Mouse (Mus musculus) heart, adult 2 months (tissue): ENCODE results near the gene Tmem151b. TPM values are rescaled to one million over a fixed set of nuclear protein-coding genes. Genes with fewer than 3 reads are reported as not detected.
A peak's percentile ranks its signal among the peaks of the same experiment; 100 is the strongest.

Source experiments
- DNase-seq, 2 experiments: peaks; one replicate each; pipeline ENCODE4 v3.0.0; 2021
- H3K27ac ChIP-seq: fragments of 200-600 bp; 2 replicates; pipeline ENCODE4 v1.8.1; 2022
- H3K27me3 ChIP-seq: fragments of 200-500 bp; 2 replicates; pipeline ENCODE4 v1.6.1; 2012; ENCODE audit warnings: mild to moderate bottlenecking, low read length, inconsistent platforms, mixed read lengths; ENCODE audit not compliant: control insufficient read depth, insufficient read depth
- H3K36me3 ChIP-seq: fragments of 200-500 bp; 2 replicates; pipeline ENCODE4 v1.6.1; 2012; ENCODE audit warnings: low read length, inconsistent platforms; ENCODE audit not compliant: control insufficient read depth, insufficient read depth
- H3K4me1 ChIP-seq: fragments of 200-500 bp; 2 replicates; pipeline ENCODE4 v1.6.1; 2011; ENCODE audit warnings: low read length; ENCODE audit not compliant: control insufficient read depth, insufficient read depth
- H3K4me3 ChIP-seq: fragments of 200-600 bp; 2 replicates; pipeline ENCODE4 v1.8.1; 2022
- H3K79me2 ChIP-seq: fragments of 200-500 bp; replicated peaks from 2 replicates; pipeline ENCODE4 v1.6.1; 2012; ENCODE audit warnings: mild to moderate bottlenecking, inconsistent platforms, low read length, moderate library complexity, mixed read lengths; ENCODE audit not compliant: control insufficient read depth, insufficient read depth
- H3K9ac ChIP-seq: fragments of 200-500 bp; 2 replicates; pipeline ENCODE4 v1.6.1; 2012; ENCODE audit warnings: low read depth, mild to moderate bottlenecking, control low read depth, inconsistent platforms, low read length, mixed read lengths
- CTCF ChIP-seq: fragments of 200-600 bp; IDR thresholded peaks from 2 replicates; pipeline ENCODE4 v1.8.1; 2022; ENCODE audit warnings: antibody characterized with exemption, mild to moderate bottlenecking, moderate library complexity
- EP300 ChIP-seq: fragments of 200-500 bp; IDR thresholded peaks from 2 replicates; pipeline ENCODE4 v1.6.1; 2011; ENCODE audit warnings: low read depth, low read length, control low read depth; ENCODE audit not compliant: insufficient read depth
- POLR2A ChIP-seq: fragments of 200-500 bp; IDR thresholded peaks from 2 replicates; pipeline ENCODE4 v1.6.1; 2011; ENCODE audit warnings: mild to moderate bottlenecking, low read depth, low read length, control low read depth; ENCODE audit not compliant: insufficient read depth
- WGBS: fragments of 180-500 bp; shearing (Covaris S2); methylation state at CpG from one replicate; pipeline ENCODE4 v1.1.7; 2018; 5-methylcytosine and 5-hydroxymethylcytosine counted together
- intact Hi-C: fragments of 180-260 bp; cut with DNase I; formaldehyde crosslinking; loops from one replicate; pipeline ENCODE4 v1.15.1; 2025
- polyA plus RNA-seq: library from polyadenylated mRNA; depleted of rRNA; stranded (reverse); fragments of >200 nt; gene quantifications from 2 replicates; pipeline ENCODE4 v1.2.3, GENCODE M21; 2012
- total RNA-seq, 2 experiments: library from RNA; stranded (reverse); gene quantifications; 2 replicates each; pipeline ENCODE4 v1.2.3; 2021

The Tmem151b gene
- total and polyA plus RNA-seq, 3 experiments = 0.04 to 0.07 TPM; not detected in 1

GRCm38 (mm10) chr17:45586449-45586837, 37.0 kb upstream of the Tmem151b start:
- H3K27me3 ChIP-seq = no peaks in the 10 kb centered on the region
- WGBS = 100% methylated on average over 3 of the region's 3 CpGs
- peak; percentile 61 for TF ChIP-seq CTCF
- TF ChIP-seq EP300 = no peak
- intact Hi-C loops = loop anchor here (10.0 kb wide), 2 partner anchors 298 to 568 kb away; partner anchors contain the start of gene Mad2l1bp
- peaks cover 11% of the 10 kb centered on the region; the same call in 1 of the 2 replicates for H3K36me3 ChIP-seq
- peak overlapping the region; percentile 90; the same call in 1 of the 2 replicates for H3K27ac ChIP-seq
- DNase-seq = peak in 1 of 2 experiments; percentile 45
- no peak overlapping the region for H3K4me3 ChIP-seq
- no peaks in the 10 kb centered on the region for H3K79me2 ChIP-seq
- H3K9ac ChIP-seq = no peak overlapping the region
- H3K4me1 ChIP-seq = peaks cover 29% of the 10 kb centered on the region

- H3K36me3 ChIP-seq = peaks cover 11% of the 10 kb centered on the region; the same call in 1 of the 2 replicates
- peak in 1 of 2 experiments; percentile 37 for DNase-seq
- TF ChIP-seq EP300 = 0 out of 2 replicates have a peak, but pooled peaks have one; percentile 8
- no peak for TF ChIP-seq CTCF
- no peak for TF ChIP-seq POLR2A
- H3K79me2 ChIP-seq = no peaks in the 10 kb centered on the region
- no peaks in the 10 kb centered on the region for H3K27me3 ChIP-seq
- H3K4me3 ChIP-seq = peak overlapping the region; percentile 9; the same call in 1 of the 2 replicates
- intact Hi-C loops = loop anchor here (2.0 to 10.0 kb wide), 4 partner anchors 13 to 569 kb away; partner anchors contain the start of genes Mad2l1bp and Slc29a1
- H3K4me1 ChIP-seq = peaks cover 27% of the 10 kb centered on the region
- H3K9ac ChIP-seq = peak overlapping the region; percentile 51
- H3K27ac ChIP-seq = peak overlapping the region; percentile 90
- 55% methylated on average over 23 of the region's 23 CpGs for WGBS
Observed at GRCm38 (mm10) chr17:45585725-45586448, 36.4 kb upstream of the Tmem151b start.

- intact Hi-C loops = loop anchor here (1.0 to 10.0 kb wide), 6 partner anchors 11 to 570 kb away; partner anchors contain the start of genes Mad2l1bp and Slc29a1
- H3K27me3 ChIP-seq = no peaks in the 10 kb centered on the region
- H3K4me1 ChIP-seq = peaks cover 27% of the 10 kb centered on the region
- TF ChIP-seq CTCF = no peak; the same call in 1 of the 2 replicates
- peak; percentile 39; the same call in 1 of the 2 replicates for TF ChIP-seq EP300
- peak; percentile 69 for TF ChIP-seq POLR2A
- WGBS = 6% methylated on average over 14 of the region's 14 CpGs
- peak overlapping the region; percentile 90 for H3K27ac ChIP-seq
- H3K36me3 ChIP-seq = peaks cover 11% of the 10 kb centered on the region; the same call in 1 of the 2 replicates
- H3K79me2 ChIP-seq = no peaks in the 10 kb centered on the region
- peak overlapping the region; percentile 9; the same call in 1 of the 2 replicates for H3K4me3 ChIP-seq
- peak overlapping the region; percentile 51 for H3K9ac ChIP-seq
- peak; percentile 88 for DNase-seq
Observed at GRCm38 (mm10) chr17:45584939-45585678, 35.6 kb upstream of the Tmem151b start.

- H3K79me2 ChIP-seq = no peaks in the 10 kb centered on the region
- H3K9ac ChIP-seq = peak overlapping the region; percentile 50
- TF ChIP-seq POLR2A (peak; percentile 46; the same call in 1 of the 2 replicates), CTCF (no peak), EP300 (peak; percentile 97)
- peak; percentile 90 to 94 for DNase-seq
- H3K27ac ChIP-seq = peak overlapping the region; percentile 90
- intact Hi-C loops = loop anchor here (1.0 to 10.0 kb wide), 6 partner anchors 10 to 571 kb away; partner anchors contain the start of genes Mad2l1bp and Slc29a1
- peaks cover 27% of the 10 kb centered on the region for H3K4me1 ChIP-seq
- peaks cover 11% of the 10 kb centered on the region; the same call in 1 of the 2 replicates for H3K36me3 ChIP-seq
- 7% methylated on average over 12 of the region's 12 CpGs for WGBS
- no peak overlapping the region; the same call in 1 of the 2 replicates for H3K4me3 ChIP-seq
- no peaks in the 10 kb centered on the region for H3K27me3 ChIP-seq
Observed at GRCm38 (mm10) chr17:45584096-45584896, 34.8 kb upstream of the Tmem151b start.
